Mouse (Mus musculus): ENCODE data around the gene Tmeff1. TPM values are rescaled to one million over a fixed set of nuclear protein-coding genes. Genes with fewer than 3 reads are reported as not detected.
A peak's percentile ranks its signal among the peaks of the same experiment; 100 is the strongest.

Gene Tmeff1
- polyA plus RNA-seq (2015; fragmentation: Nextera tagmentation; extraction: Ambion mirVana) = 1.0 and 1.1 TPM in 2 replicates

- H3K27me3 ChIP-seq = peaks cover 40% of the 10 kb centered on the region
- no peaks in the 10 kb centered on the region for H3K9me3 ChIP-seq (replicated peaks)
- peak within 1 kb of the TSS; percentile 59 for H3K4me3 ChIP-seq (replicated peaks)
- no peak for ATAC-seq (ENCODE audit: insufficient read depth)
- H3K36me3 ChIP-seq (replicated peaks) = no peaks in the 10 kb centered on the region
- WGBS (ENCODE audit: insufficient replicate concordance) = 4% methylated on average over 60 of the region's 64 CpGs
- H3K9ac ChIP-seq = peak within 1 kb of the TSS; percentile 11; the same call in 1 of the 2 replicates
- no peaks in the 10 kb centered on the region for H3K4me1 ChIP-seq (replicated peaks)
- no peak within 1 kb of the TSS for H3K27ac ChIP-seq (replicated peaks)
- H3K4me2 ChIP-seq = peak within 1 kb of the TSS; percentile 72
Observed at GRCm38 (mm10) chr4:48584421-48585240, at the start of gene Tmeff1. Gene Tmeff1 (plus strand): TSS chr4:48585174.

- Histone ChIP-seq H3K27ac (replicated peaks) (no peak overlapping the region), H3K4me3 (replicated peaks) (no peak overlapping the region), H3K9ac (no peak overlapping the region), H3K4me2 (no peak overlapping the region), H3K27me3 (peaks cover 31% of the 10 kb centered on the region), H3K9me3 (replicated peaks) (no peaks in the 10 kb centered on the region), H3K4me1 (replicated peaks) (0 out of 2 replicates have a peak, but pooled peaks cover under 1% of the 10 kb centered on the region), H3K36me3 (replicated peaks) (no peaks in the 10 kb centered on the region)
- 53% methylated on average over 5 of the region's 5 CpGs for WGBS (ENCODE audit: insufficient replicate concordance)
- ATAC-seq (ENCODE audit: insufficient read depth) = no peak
Observed at GRCm38 (mm10) chr4:48536275-48536674, 48.7 kb upstream of the Tmeff1 start.

GRCm38 (mm10) chr4:48537024-48537423 is 48.0 kb upstream of the Tmeff1 start:
- Histone ChIP-seq H3K9me3 (replicated peaks) (no peaks in the 10 kb centered on the region), H3K4me1 (replicated peaks) (peaks cover 5% of the 10 kb centered on the region; the same call in 1 of the 2 replicates), H3K9ac (no peak overlapping the region), H3K27ac (replicated peaks) (no peak overlapping the region), H3K4me2 (no peak overlapping the region), H3K4me3 (replicated peaks) (no peak overlapping the region), H3K27me3 (peaks cover 38% of the 10 kb centered on the region), H3K36me3 (replicated peaks) (no peaks in the 10 kb centered on the region)
- 75% methylated on average over 5 of the region's 5 CpGs for WGBS (ENCODE audit: insufficient replicate concordance)
- ATAC-seq (ENCODE audit: insufficient read depth) = no peak

GRCm38 (mm10) chr4:48538581-48538980 is 46.4 kb upstream of the Tmeff1 start:
- no peak for ATAC-seq (ENCODE audit: insufficient read depth)
- Histone ChIP-seq H3K9ac (no peak overlapping the region), H3K4me3 (replicated peaks) (no peak overlapping the region), H3K9me3 (replicated peaks) (no peaks in the 10 kb centered on the region), H3K4me2 (no peak overlapping the region), H3K4me1 (replicated peaks) (peaks cover 5% of the 10 kb centered on the region; the same call in 1 of the 2 replicates), H3K27ac (replicated peaks) (no peak overlapping the region), H3K36me3 (replicated peaks) (no peaks in the 10 kb centered on the region), H3K27me3 (peaks cover 47% of the 10 kb centered on the region)
- WGBS (ENCODE audit: insufficient replicate concordance) = 58% methylated on average over 2 of the region's 2 CpGs

GRCm38 (mm10) chr4:48539841-48540575 is 45.0 kb upstream of the Tmeff1 start, which contains the start of gene Msantd3:
Gene Msantd3 (plus strand): TSS chr4:48539935.
- H3K4me3 ChIP-seq (replicated peaks) = peak within 1 kb of the TSS; percentile 56
- peak within 1 kb of the TSS; percentile 67 for H3K4me2 ChIP-seq
- peak within 1 kb of the TSS; percentile 40; the same call in 1 of the 2 replicates for H3K9ac ChIP-seq
- WGBS (ENCODE audit: insufficient replicate concordance) = under 1% methylated on average over 73 of the region's 86 CpGs
- no peaks in the 10 kb centered on the region for H3K36me3 ChIP-seq (replicated peaks)
- peaks cover 5% of the 10 kb centered on the region; the same call in 1 of the 2 replicates for H3K4me1 ChIP-seq (replicated peaks)
- H3K27me3 ChIP-seq = peaks cover 47% of the 10 kb centered on the region
- H3K9me3 ChIP-seq (replicated peaks) = no peaks in the 10 kb centered on the region
- peak; percentile 56; the same call in 1 of the 2 replicates for ATAC-seq (ENCODE audit: insufficient read depth)
- H3K27ac ChIP-seq (replicated peaks) = no peak within 1 kb of the TSS

- Histone ChIP-seq H3K4me2 (peak overlapping the region; percentile 67), H3K27me3 (peaks cover 47% of the 10 kb centered on the region), H3K27ac (replicated peaks) (no peak overlapping the region), H3K4me1 (replicated peaks) (peaks cover 10% of the 10 kb centered on the region; the same call in 1 of the 2 replicates), H3K4me3 (replicated peaks) (peak overlapping the region; percentile 56), H3K9me3 (replicated peaks) (no peaks in the 10 kb centered on the region), H3K9ac (peak overlapping the region; percentile 40; the same call in 1 of the 2 replicates), H3K36me3 (replicated peaks) (no peaks in the 10 kb centered on the region)
- WGBS (ENCODE audit: insufficient replicate concordance) = 0% methylated on average over 35 of the region's 50 CpGs
- ATAC-seq (ENCODE audit: insufficient read depth) = 0 out of 2 replicates have a peak, but pooled peaks have one; percentile 37
Observed at GRCm38 (mm10) chr4:48540576-48541111, 44.3 kb upstream of the Tmeff1 start.

GRCm38 (mm10) chr4:48541526-48542250 is 43.3 kb upstream of the Tmeff1 start:
- Histone ChIP-seq H3K4me1 (replicated peaks) (peaks cover 13% of the 10 kb centered on the region; the same call in 1 of the 2 replicates), H3K27ac (replicated peaks) (no peak overlapping the region), H3K27me3 (peaks cover 47% of the 10 kb centered on the region)

GRCm38 (mm10) chr4:48542351-48542750 is 42.6 kb upstream of the Tmeff1 start:
- Histone ChIP-seq H3K9me3 (replicated peaks) (no peaks in the 10 kb centered on the region), H3K9ac (no peak overlapping the region), H3K36me3 (replicated peaks) (no peaks in the 10 kb centered on the region), H3K27ac (replicated peaks) (no peak overlapping the region), H3K27me3 (peaks cover 47% of the 10 kb centered on the region), H3K4me2 (no peak overlapping the region), H3K4me3 (replicated peaks) (no peak overlapping the region), H3K4me1 (replicated peaks) (peaks cover 13% of the 10 kb centered on the region; the same call in 1 of the 2 replicates)
- WGBS (ENCODE audit: insufficient replicate concordance) = 27% methylated on average over 5 of the region's 5 CpGs
- ATAC-seq (ENCODE audit: insufficient read depth) = no peak

More at GRCm38 (mm10) chr4:48541526-48542250, 43.3 kb upstream of the Tmeff1 start:
- Histone ChIP-seq H3K9ac (no peak overlapping the region), H3K36me3 (replicated peaks) (no peaks in the 10 kb centered on the region), H3K9me3 (replicated peaks) (no peaks in the 10 kb centered on the region), H3K4me3 (replicated peaks) (no peak overlapping the region; the same call in 1 of the 2 replicates), H3K4me2 (peak overlapping the region; percentile 67)
- ATAC-seq (ENCODE audit: insufficient read depth) = no peak
- WGBS (ENCODE audit: insufficient replicate concordance) = 25% methylated on average over 15 of the region's 15 CpGs

- Histone ChIP-seq H3K36me3 (replicated peaks) (no peaks in the 10 kb centered on the region), H3K27me3 (peaks cover 46% of the 10 kb centered on the region)
Observed at GRCm38 (mm10) chr4:48543071-48543865, 41.7 kb upstream of the Tmeff1 start.

More at GRCm38 (mm10) chr4:48543071-48543865, 41.7 kb upstream of the Tmeff1 start:
- ATAC-seq (ENCODE audit: insufficient read depth) = no peak
- Histone ChIP-seq H3K9ac (no peak overlapping the region), H3K4me3 (replicated peaks) (no peak overlapping the region), H3K4me2 (no peak overlapping the region), H3K27ac (replicated peaks) (no peak overlapping the region), H3K4me1 (replicated peaks) (peaks cover 13% of the 10 kb centered on the region; the same call in 1 of the 2 replicates), H3K9me3 (replicated peaks) (no peaks in the 10 kb centered on the region)
- 48% methylated on average over 6 of the region's 6 CpGs for WGBS (ENCODE audit: insufficient replicate concordance)
